Mouse (Mus musculus) forebrain, postnatal 0 days (tissue): ENCODE measurements around the gene Wnt9a. TPM values are rescaled to one million over a fixed set of nuclear protein-coding genes. Genes with fewer than 3 reads are reported as not detected.
A peak's percentile ranks its signal among the peaks of the same experiment; 100 is the strongest.

Source experiments
- ATAC-seq: fragments of 200-750 bp; cut with Nextera tagmentation; 2 replicates; pipeline ENCODE4 v1.8.0; 2017; ENCODE audit warnings: mild to moderate bottlenecking, moderate library complexity
- DNase-seq: peaks from one replicate; pipeline ENCODE4 v3.0.0-alpha.2; 2015
- H3K27ac ChIP-seq: fragments of 300-500 bp; sonication (generic); 2 replicates; pipeline ENCODE4 v1.5.1; 2014; ENCODE audit warnings: low read depth, mild to moderate bottlenecking, antibody characterized with exemption, low read length, moderate library complexity, mixed read lengths
- H3K27me3 ChIP-seq: fragments of 300-500 bp; sonication (generic); 2 replicates; pipeline ENCODE4 v1.6.1; 2014; ENCODE audit warnings: mild to moderate bottlenecking, low read length, mixed read lengths; ENCODE audit not compliant: insufficient read depth
- H3K36me3 ChIP-seq: fragments of 300-500 bp; sonication (generic); 2 replicates; pipeline ENCODE4 v1.6.1; 2014; ENCODE audit warnings: mild to moderate bottlenecking, moderate library complexity; ENCODE audit not compliant: insufficient read depth
- H3K4me1 ChIP-seq: fragments of 300-500 bp; sonication (generic); 2 replicates; pipeline ENCODE4 v1.6.1; 2014; ENCODE audit warnings: antibody characterized with exemption; ENCODE audit not compliant: insufficient read depth
- H3K4me2 ChIP-seq: fragments of 300-500 bp; sonication (generic); 2 replicates; pipeline ENCODE4 v1.6.1; 2014; ENCODE audit warnings: low read depth, mild to moderate bottlenecking, moderate library complexity
- H3K4me3 ChIP-seq: fragments of 300-500 bp; sonication (generic); 2 replicates; pipeline ENCODE4 v1.5.1; 2014; ENCODE audit warnings: low read depth, low read length, mixed read lengths
- H3K9ac ChIP-seq: fragments of 300-500 bp; sonication (generic); 2 replicates; pipeline ENCODE4 v1.6.1; 2014; ENCODE audit warnings: mild to moderate bottlenecking
- H3K9me3 ChIP-seq: fragments of 300-500 bp; sonication (generic); 2 replicates; pipeline ENCODE4 v1.6.1; 2016; ENCODE audit warnings: low read length
- CTCF ChIP-seq: sonication (generic); IDR thresholded peaks from 2 replicates; pipeline ENCODE4 v1.5.1; 2016; ENCODE audit warnings: antibody characterized with exemption, control low read depth, low read depth
- WGBS: fragments of 180-500 bp; shearing (Covaris S2); extraction: QIAGEN DNeasy Blood & Tissue Kit; methylation state at CpG from one replicate; pipeline ENCODE4 v1.1.7; 2014; 5-methylcytosine and 5-hydroxymethylcytosine counted together
- polyA plus RNA-seq: library from polyadenylated mRNA; unstranded; fragments of >200 nt; fragmentation: Nextera tagmentation; extraction: Ambion mirVana; gene quantifications from 2 replicates; pipeline ENCODE4 v1.2.1, GENCODE M21; 2015
- total RNA-seq: library from RNA; depleted of rRNA; stranded (reverse); fragments of >200 nt; gene quantifications from 2 replicates; pipeline ENCODE4 v1.2.3, GENCODE M21; 2014; rRNA removed

Wnt9a gene
- 1.9 and 5.6 TPM in 2 replicates for total RNA-seq
- polyA plus RNA-seq = 2.1 and 2.6 TPM in 2 replicates

- peak; percentile 21 for ATAC-seq
- Histone ChIP-seq H3K27ac (no peak within 1 kb of the TSS), H3K27me3 (peaks cover 33% of the 10 kb centered on the region), H3K4me1 (peaks cover 6% of the 10 kb centered on the region), H3K9ac (peak within 1 kb of the TSS; percentile 53), H3K4me2 (peak within 1 kb of the TSS; percentile 92), H3K4me3 (peak within 1 kb of the TSS; percentile 58), H3K9me3 (no peaks in the 10 kb centered on the region), H3K36me3 (no peaks in the 10 kb centered on the region)
- 2% methylated on average over 98 of the region's 128 CpGs for WGBS
- TF ChIP-seq CTCF = no peak; the same call in 1 of the 2 replicates
- DNase-seq = no peak
Measured at GRCm38 (mm10) chr11:59306461-59307421, at the start of gene Wnt9a. TSS of gene Wnt9a (plus strand) at chr11:59306928.

DNA sequence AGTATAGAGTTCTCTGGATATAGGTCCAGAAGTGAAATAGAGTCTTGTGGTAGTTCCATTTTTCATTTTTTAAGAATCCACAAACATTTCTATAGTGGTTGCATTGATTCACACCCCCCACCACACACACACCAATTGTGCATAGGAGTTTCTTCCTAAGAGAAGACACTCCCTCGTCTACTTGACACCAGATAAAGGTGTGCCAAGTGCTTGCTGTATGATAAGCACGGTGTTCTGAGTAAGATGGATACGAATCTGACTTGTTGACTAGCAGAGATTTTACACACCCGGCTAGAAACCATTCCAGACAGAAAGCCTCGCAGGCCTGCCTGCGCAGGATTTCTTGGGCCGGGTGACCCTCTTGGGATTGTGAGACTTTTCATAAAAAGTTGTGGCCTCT lies 47.1 kb upstream of the Wnt9a start:
- WGBS = 84% methylated on average over 7 of the region's 7 CpGs

DNA sequence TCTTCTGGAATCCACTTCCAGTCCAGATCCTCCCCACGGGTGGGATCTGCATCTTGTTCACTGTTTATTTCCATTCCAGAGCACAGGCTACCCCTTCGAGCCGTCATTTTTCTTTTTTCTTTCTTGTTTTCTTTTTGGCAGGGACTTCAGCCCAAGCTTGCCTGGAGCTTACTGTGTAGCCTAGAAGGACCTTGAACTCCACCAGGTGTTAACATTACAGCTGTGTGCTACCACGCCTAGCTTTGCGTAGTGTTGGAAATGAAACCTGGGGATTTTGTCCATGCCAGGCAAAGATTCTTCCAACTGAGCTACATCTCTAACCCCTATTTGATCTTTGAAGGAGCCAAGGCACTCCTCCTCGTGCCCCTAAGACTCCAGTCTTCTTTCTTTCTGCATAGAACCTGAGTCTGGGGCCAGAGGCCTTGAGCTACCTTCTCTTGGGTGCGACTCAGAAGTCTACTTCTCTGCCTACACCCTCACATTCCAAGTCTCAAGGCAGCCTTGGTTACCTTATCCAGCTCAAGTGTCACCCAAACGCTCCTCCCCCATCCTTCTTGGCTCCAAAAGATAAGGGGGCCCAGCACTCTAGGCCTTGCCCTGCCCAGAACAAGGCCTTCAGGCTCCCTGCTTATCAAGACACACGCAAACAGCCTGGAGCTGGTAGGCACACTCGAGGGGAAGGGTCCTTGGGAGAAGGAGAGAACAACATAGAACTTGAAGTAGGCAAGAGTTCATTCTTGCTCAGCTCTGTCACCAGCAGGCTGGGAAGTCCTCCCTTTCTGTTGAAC lies 45.8 kb upstream of the Wnt9a start:
- no peaks in the 10 kb centered on the region for H3K36me3 ChIP-seq
- H3K9ac ChIP-seq = no peak overlapping the region
- no peak overlapping the region for H3K4me2 ChIP-seq
- no peak for TF ChIP-seq CTCF
- ATAC-seq = no peak
- H3K27ac ChIP-seq = no peak overlapping the region
- no peak overlapping the region for H3K4me3 ChIP-seq
- H3K27me3 ChIP-seq = no peaks in the 10 kb centered on the region
- no peak for DNase-seq
- WGBS = 85% methylated on average over 10 of the region's 10 CpGs
- peaks cover 7% of the 10 kb centered on the region; the same call in 1 of the 2 replicates for H3K4me1 ChIP-seq
- H3K9me3 ChIP-seq = no peaks in the 10 kb centered on the region

More for the DNA sequence above, 47.1 kb upstream of the Wnt9a start:
- no peak for TF ChIP-seq CTCF
- no peaks in the 10 kb centered on the region for H3K9me3 ChIP-seq
- H3K27me3 ChIP-seq = no peaks in the 10 kb centered on the region
- H3K27ac ChIP-seq = no peak overlapping the region
- no peak overlapping the region for H3K4me3 ChIP-seq
- no peaks in the 10 kb centered on the region for H3K36me3 ChIP-seq
- DNase-seq (no peak), ATAC-seq (no peak)
- H3K4me2 ChIP-seq = no peak overlapping the region
- no peak overlapping the region for H3K9ac ChIP-seq
- peaks cover 7% of the 10 kb centered on the region; the same call in 1 of the 2 replicates for H3K4me1 ChIP-seq

GRCm38 (mm10) chr11:59262308-59262707 lies 44.4 kb upstream of the Wnt9a start:
- no peak for ATAC-seq
- no peak for TF ChIP-seq CTCF
- Histone ChIP-seq H3K27me3 (no peaks in the 10 kb centered on the region), H3K9me3 (no peaks in the 10 kb centered on the region), H3K27ac (no peak overlapping the region), H3K4me3 (no peak overlapping the region), H3K4me2 (no peak overlapping the region), H3K4me1 (peaks cover 7% of the 10 kb centered on the region; the same call in 1 of the 2 replicates), H3K9ac (no peak overlapping the region), H3K36me3 (no peaks in the 10 kb centered on the region)
- DNase-seq = no peak

DNA sequence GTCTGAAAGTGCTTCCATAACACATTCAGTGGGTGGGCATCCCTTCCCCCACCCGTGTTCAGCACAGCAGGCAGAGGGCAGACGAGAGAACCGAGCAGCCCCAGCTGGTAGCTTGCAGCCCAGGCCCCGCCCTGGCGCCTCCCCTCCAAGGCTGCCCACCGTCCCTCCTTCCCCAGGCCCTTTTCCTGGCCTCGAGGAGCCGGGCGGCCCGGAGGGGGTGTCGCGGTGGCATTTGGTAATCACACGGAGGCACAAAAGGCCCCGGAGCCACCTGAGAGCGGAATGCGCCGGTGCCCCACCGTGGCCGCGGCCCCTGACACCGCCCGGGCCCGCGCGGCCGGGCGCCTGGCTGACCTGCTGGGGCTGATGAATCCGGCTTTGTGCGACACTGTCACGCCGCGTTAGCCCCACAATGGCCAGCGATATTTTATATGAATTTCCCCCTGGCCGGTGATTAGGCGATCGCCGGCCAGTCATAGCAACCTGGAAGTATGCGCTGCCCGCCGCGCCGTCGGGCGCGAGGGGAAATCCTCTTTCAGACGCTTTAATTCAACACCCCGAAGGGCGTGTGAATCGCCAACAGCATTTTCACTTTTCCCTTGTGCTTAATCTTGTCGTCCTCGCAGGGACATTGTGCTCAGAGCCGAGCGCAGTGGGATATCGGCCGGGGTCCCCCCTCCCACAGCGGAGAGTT lies 42.7 kb upstream of the Wnt9a start:
- DNase-seq = peak; percentile 76

GRCm38 (mm10) chr11:59264593-59264992 lies 42.1 kb upstream of the Wnt9a start:
- H3K4me1 ChIP-seq = peaks cover 7% of the 10 kb centered on the region; the same call in 1 of the 2 replicates
- WGBS = 6% methylated on average over 8 of the region's 8 CpGs
- no peak for TF ChIP-seq CTCF
- peak overlapping the region; percentile 63 for H3K9ac ChIP-seq
- no peaks in the 10 kb centered on the region for H3K27me3 ChIP-seq
- peak overlapping the region; percentile 75 for H3K4me2 ChIP-seq
- ATAC-seq (no peak), DNase-seq (no peak)
- no peaks in the 10 kb centered on the region for H3K36me3 ChIP-seq
- peak overlapping the region; percentile 49 for H3K4me3 ChIP-seq
- H3K9me3 ChIP-seq = no peaks in the 10 kb centered on the region
- H3K27ac ChIP-seq = no peak overlapping the region

More for the DNA sequence above, 42.7 kb upstream of the Wnt9a start:
- ATAC-seq = peak; percentile 98
- Histone ChIP-seq H3K4me2 (peak overlapping the region; percentile 75), H3K9me3 (no peaks in the 10 kb centered on the region), H3K4me3 (peak overlapping the region; percentile 49), H3K9ac (peak overlapping the region; percentile 63), H3K27ac (no peak overlapping the region), H3K27me3 (no peaks in the 10 kb centered on the region), H3K36me3 (no peaks in the 10 kb centered on the region), H3K4me1 (peaks cover 7% of the 10 kb centered on the region; the same call in 1 of the 2 replicates)
- TF ChIP-seq CTCF = peak; percentile 66
- WGBS = under 1% methylated on average over 55 of the region's 56 CpGs
